Mouse (Mus musculus): ENCODE measurements around the gene Gm9887.

DNA sequence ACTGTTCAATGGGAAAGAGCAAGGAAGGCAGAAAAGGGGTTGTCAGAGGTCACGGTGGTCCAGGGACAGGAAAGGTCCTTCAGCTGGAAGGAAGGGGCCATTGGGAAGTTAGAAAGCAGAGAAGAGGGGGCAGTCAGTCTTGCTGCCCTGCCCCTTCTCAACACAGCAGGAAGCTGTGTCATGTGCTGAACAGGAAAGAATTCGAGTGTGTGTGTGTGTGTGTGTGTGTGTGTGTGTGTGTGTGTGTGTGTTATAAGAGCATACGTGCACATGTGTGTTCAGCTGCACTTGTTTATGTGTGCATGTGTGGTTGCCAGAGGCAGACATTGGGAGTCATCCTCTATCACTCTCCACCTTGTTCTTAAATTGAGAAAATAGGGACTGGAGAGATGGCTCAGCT is 48.5 kb upstream of the Gm9887 start:
- TF ChIP-seq CTCF (IDR thresholded peaks at IDR 0.05 in 2 of 3, conservative IDR thresholded peaks at IDR 0.05 in 1 of 3; ENCODE audit: control insufficient read depth in 1 of 3, insufficient read depth in 1 of 3, low read depth in 2 of 3, low read length in 3 of 3, poor library complexity in 1 of 3, severe bottlenecking in 1 of 3): no peak
- TF ChIP-seq GATA1 (IDR thresholded peaks at IDR 0.05; ENCODE audit: low read depth, low read length): no peak
- no peak for TF ChIP-seq SIN3A (IDR thresholded peaks at IDR 0.05; ENCODE audit: low read length)
- no peak for TF ChIP-seq TCF12 (IDR thresholded peaks at IDR 0.05; ENCODE audit: low read depth, low read length)
- no peak for TF ChIP-seq RCOR1 (IDR thresholded peaks at IDR 0.05; ENCODE audit: low read depth, low read length)

All from MEL (cell line).